In genomic region chr11:51551253-51551652, GRCm38 (mm10) we compare ENCODE assay signal across 12 mouse cellular contexts. TPM values are rescaled to one million over a fixed set of nuclear protein-coding genes. Genes with fewer than 3 reads are reported as not detected.
DNase-seq lines count a peak whose midpoint lies in the region; ATAC-seq and TF ChIP-seq lines count a peak whose summit lies in the region.
"Had no signal": no experiment of that assay in that cellular context is flagged by ENCODE, and none has a peak within 500 bp of the region (broad histone marks: within the 10 kb centered on the region; RNA-seq: fewer than 3 reads in every experiment).

No protein-coding gene starts in this region.

- no peak overlapping the region for H3K27ac ChIP-seq in hindbrain, postnatal 0 days
- H3K27ac ChIP-seq in hindbrain, embryonic 12.5 days = no peak overlapping the region
- H3K27ac ChIP-seq in kidney, embryonic 16.5 days (ENCODE audit: low read length) = peak overlapping the region; percentile 77
- no peak overlapping the region for H3K27ac ChIP-seq in left cerebral cortex, adult 2 months
- H3K27ac ChIP-seq: gastrocnemius, adult 2 months; midbrain, embryonic 12.5 days had no signal

- peak; percentile 42 for DNase-seq in hindbrain, postnatal 0 days (ENCODE audit: low spot score)
- DNase-seq in Patski (ENCODE audit: low read depth, low spot score) = peak; percentile 27
- peak; percentile 43 to 64 for DNase-seq in lung, postnatal 4 days
- DNase-seq in retina, embryonic 14.5 days (ENCODE audit: low spot score) = no peak
- DNase-seq in left cerebral cortex, adult 2 months (ENCODE audit: extremely low spot score in 1 of 2, low spot score in 2 of 2) = no peak
- no peak for DNase-seq in heart, postnatal 10 days
- DNase-seq: embryo, embryonic 11 days; gastrocnemius, adult 2 months had no signal

- TF ChIP-seq CTCF in hindbrain, postnatal 0 days (IDR thresholded peaks at IDR 0.05; ENCODE audit: low read depth) = no peak
- no peak for TF ChIP-seq CTCF in Patski (IDR thresholded peaks at IDR 0.05)
- no peak for TF ChIP-seq CTCF in left cerebral cortex, adult 2 months (IDR thresholded peaks at IDR 0.05)

- CTCF ChIA-PET in Patski (lab: Charles Lee) = interaction anchor here (1.2 kb wide), 1 partner anchor 11 kb away, joined by 4 read pairs; no protein-coding TSS in a partner anchor

- POLR2A ChIA-PET in Patski (lab: Charles Lee) = no interaction called here

- H3K4me2 ChIP-seq in hindbrain, postnatal 0 days (ENCODE audit: low read depth, low read length) = no peak overlapping the region
- H3K4me2 ChIP-seq in hindbrain, embryonic 12.5 days (replicated peaks) = no peak overlapping the region
- H3K4me2 ChIP-seq in kidney, embryonic 16.5 days (replicated peaks; ENCODE audit: low read depth, low read length) = no peak overlapping the region
- H3K4me2 ChIP-seq: midbrain, embryonic 12.5 days had no signal

- intact Hi-C loops in left cerebral cortex, adult 2 months (cut with DNase I) = no loop called here
- intact Hi-C loops in heart, postnatal 10 days (cut with DNase I) = no loop called here

- no peaks in the 10 kb centered on the region for H3K27me3 ChIP-seq in hindbrain, postnatal 0 days (ENCODE audit: insufficient read depth, low read length)
- no peaks in the 10 kb centered on the region for H3K27me3 ChIP-seq in hindbrain, embryonic 12.5 days
- H3K27me3 ChIP-seq in Patski = no peaks in the 10 kb centered on the region
- no peaks in the 10 kb centered on the region for H3K27me3 ChIP-seq in kidney, embryonic 16.5 days (ENCODE audit: insufficient read depth, low read length)
- H3K27me3 ChIP-seq: midbrain, embryonic 12.5 days had no signal

- ATAC-seq in hindbrain, postnatal 0 days = no peak
- ATAC-seq in hindbrain, embryonic 12.5 days (ENCODE audit: low FRiP score) = no peak
- ATAC-seq in Patski = peak; percentile 65
- peak; percentile 84 for ATAC-seq in kidney, embryonic 16.5 days (ENCODE audit: low FRiP score, low TSS enrichment)
- ATAC-seq: hindbrain, embryonic 16.5 days had no signal

- H3K9ac ChIP-seq in hindbrain, postnatal 0 days (replicated peaks; ENCODE audit: low read length) = no peak overlapping the region
- H3K9ac ChIP-seq in hindbrain, embryonic 12.5 days = no peak overlapping the region
- H3K9ac ChIP-seq in kidney, embryonic 16.5 days (replicated peaks; ENCODE audit: low read length) = no peak overlapping the region
- H3K9ac ChIP-seq: midbrain, embryonic 12.5 days had no signal

- no peaks in the 10 kb centered on the region; the same call in 1 of the 2 replicates for H3K4me1 ChIP-seq in hindbrain, postnatal 0 days (ENCODE audit: insufficient read depth, low read length)
- peaks cover 21% of the 10 kb centered on the region for H3K4me1 ChIP-seq in hindbrain, embryonic 12.5 days
- peaks cover 14% of the 10 kb centered on the region for H3K4me1 ChIP-seq in kidney, embryonic 16.5 days (ENCODE audit: insufficient read depth, low read length)
- H3K4me1 ChIP-seq: midbrain, embryonic 12.5 days had no signal

- 52% methylated on average over 5 of the region's 5 CpGs for WGBS in hindbrain, postnatal 0 days
- WGBS in hindbrain, embryonic 12.5 days = 73% methylated on average over 5 of the region's 5 CpGs
- 31% methylated on average over 5 of the region's 5 CpGs for WGBS in kidney, embryonic 16.5 days

- H3K36me3 ChIP-seq in hindbrain, postnatal 0 days (ENCODE audit: insufficient read depth, low read length) = no peaks in the 10 kb centered on the region
- no peaks in the 10 kb centered on the region for H3K36me3 ChIP-seq in hindbrain, embryonic 12.5 days
- no peaks in the 10 kb centered on the region for H3K36me3 ChIP-seq in kidney, embryonic 16.5 days (ENCODE audit: insufficient read depth, low read length)
- H3K36me3 ChIP-seq: midbrain, embryonic 12.5 days had no signal

- H3K9me3 ChIP-seq in hindbrain, postnatal 0 days (ENCODE audit: low read length) = no peaks in the 10 kb centered on the region
- H3K9me3 ChIP-seq in hindbrain, embryonic 12.5 days (replicated peaks) = no peaks in the 10 kb centered on the region
- H3K9me3 ChIP-seq in kidney, embryonic 16.5 days (ENCODE audit: low read length) = no peaks in the 10 kb centered on the region
- H3K9me3 ChIP-seq: midbrain, embryonic 12.5 days had no signal

- no peak overlapping the region for H3K4me3 ChIP-seq in hindbrain, postnatal 0 days (ENCODE audit: low read length)
- no peak overlapping the region for H3K4me3 ChIP-seq in hindbrain, embryonic 12.5 days
- no peak overlapping the region for H3K4me3 ChIP-seq in kidney, embryonic 16.5 days (ENCODE audit: low read length)
- H3K4me3 ChIP-seq in left cerebral cortex, adult 2 months = no peak overlapping the region
- H3K4me3 ChIP-seq: gastrocnemius, adult 2 months; midbrain, embryonic 12.5 days had no signal

- in situ Hi-C loops in Patski (cut with MboI; ENCODE audit: low pct_unique_long_range_greater_than_20kb) = no loop called here

RNA-seq across cellular contexts. Expression of gene Phykpl, which starts 33.3 kb away (rescaled TPM):
- 3.8 and 5.3 TPM in 2 replicates for total RNA-seq in hindbrain, postnatal 0 days (2014; rRNA removed)
- polyA plus RNA-seq in hindbrain, postnatal 0 days (2015; fragmentation: Nextera tagmentation; extraction: Ambion mirVana) = 7.9 and 8.6 TPM in 2 replicates
- polyA plus RNA-seq in hindbrain, embryonic 12.5 days (2016; fragmentation: Nextera tagmentation; extraction: Ambion mirVana) = 14.0 and 16.0 TPM in 2 replicates
- polyA plus RNA-seq in Patski (2021) = 18.4 TPM
- 25.0 and 26.2 TPM in 2 replicates for polyA plus RNA-seq in kidney, embryonic 16.5 days (2015; fragmentation: Nextera tagmentation; extraction: Ambion mirVana)
- 1 to 10 TPM; 7.8 to 8.2 TPM for total RNA-seq in left cerebral cortex, adult 2 months (2021)
- total RNA-seq in heart, postnatal 10 days (2021) = 10 to 100 TPM; 10.5 to 12.1 TPM

RNA-seq across cellular contexts. Expression of gene Hnrnpab, which starts 55.4 kb away (rescaled TPM):
- 212 and 258 TPM in 2 replicates for total RNA-seq in hindbrain, postnatal 0 days (2014; rRNA removed)
- 229 and 231 TPM in 2 replicates for polyA plus RNA-seq in hindbrain, postnatal 0 days (2015; fragmentation: Nextera tagmentation; extraction: Ambion mirVana)
- polyA plus RNA-seq in hindbrain, embryonic 12.5 days (2016; fragmentation: Nextera tagmentation; extraction: Ambion mirVana) = 723 and 728 TPM in 2 replicates
- polyA plus RNA-seq in Patski (2021) = 520 TPM
- polyA plus RNA-seq in kidney, embryonic 16.5 days (2015; fragmentation: Nextera tagmentation; extraction: Ambion mirVana) = 343 and 374 TPM in 2 replicates
- total RNA-seq in left cerebral cortex, adult 2 months (2021) = 100 to 1,000 TPM; 120 to 127 TPM
- 100 to 1,000 TPM; 237 to 257 TPM for total RNA-seq in heart, postnatal 10 days (2021)

Comparison
In these comparisons a context has a peak if more than half of its experiments do, and no peak if none do; other contexts are left out.
1. ATAC-seq: peak in Patski (single experiment) and kidney, embryonic 16.5 days (single experiment); none in hindbrain, postnatal 0 days (single experiment) and hindbrain, embryonic 12.5 days (single experiment).
2. DNase-seq: peak in hindbrain, postnatal 0 days (single experiment), Patski (single experiment) and lung, postnatal 4 days (2 of 2); none in retina, embryonic 14.5 days (single experiment), left cerebral cortex, adult 2 months (0 of 2) and heart, postnatal 10 days (0 of 2).